Mouse (Mus musculus): ENCODE measurements around the gene Gm45837. TPM values are rescaled to one million over a fixed set of nuclear protein-coding genes. Genes with fewer than 3 reads are reported as not detected.
A peak's percentile ranks its signal among the peaks of the same experiment; 100 is the strongest.

The Gm45837 gene
- polyA plus RNA-seq, 2 experiments = not detected

DNA sequence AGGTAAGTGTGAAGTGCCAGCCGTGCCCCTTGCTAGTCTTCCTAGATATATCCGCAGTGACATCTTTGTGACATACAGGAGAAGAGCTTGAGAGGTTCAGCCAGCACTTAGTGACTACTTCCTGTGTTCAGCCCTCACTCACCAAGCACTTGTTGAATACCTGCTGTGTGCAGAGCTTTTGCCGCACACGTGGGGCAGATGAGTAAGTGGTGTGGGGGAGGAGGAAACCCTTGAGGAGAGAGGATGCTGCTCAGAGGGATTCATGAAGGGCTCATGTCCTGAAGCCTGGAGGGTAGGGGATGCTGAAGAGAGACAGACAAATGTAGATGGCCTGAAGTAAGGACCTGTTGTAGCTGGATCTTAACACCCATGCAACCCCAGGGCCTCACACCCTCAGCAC lies 3.5 kb downstream of the Gm45837 start:
- DNase-seq (ENCODE audit: low read depth in 3 of 3, low spot score in 3 of 3) = no peak
- Histone ChIP-seq H3K27ac (no peak overlapping the region), H3K9ac (replicated peaks) (no peak overlapping the region), H3K36me3 (replicated peaks; ENCODE audit: control insufficient read depth, insufficient read depth, low read depth) (no peaks in the 10 kb centered on the region), H3K27me3 (ENCODE audit: control insufficient read depth, insufficient read depth, low read length) (no peaks in the 10 kb centered on the region), H3K4me2 (ENCODE audit: low read depth) (no peak overlapping the region), H3K9me3 (ENCODE audit: control insufficient read depth, low read length) (no peaks in the 10 kb centered on the region), H3K4me3 (ENCODE audit: insufficient read depth in 1 of 2, low read depth in 2 of 2, low read length in 2 of 2) (no peak overlapping the region), H3K4me1 (replicated peaks; ENCODE audit: control insufficient read depth in 2 of 2, insufficient read depth in 2 of 2, low read length in 1 of 2) (peaks cover 9 to 17% of the 10 kb centered on the region in 2 experiments; a peak in 3 of 4 replicates)
- 65% methylated on average over 4 of the region's 4 CpGs for WGBS (ENCODE audit: insufficient replicate concordance)
- ATAC-seq (ENCODE audit: insufficient read depth) = no peak
- TF ChIP-seq CTCF (IDR thresholded peaks at IDR 0.05; ENCODE audit: low read depth) (no peak), EP300 (IDR thresholded peaks at IDR 0.05; ENCODE audit: low read depth) (no peak)

DNA sequence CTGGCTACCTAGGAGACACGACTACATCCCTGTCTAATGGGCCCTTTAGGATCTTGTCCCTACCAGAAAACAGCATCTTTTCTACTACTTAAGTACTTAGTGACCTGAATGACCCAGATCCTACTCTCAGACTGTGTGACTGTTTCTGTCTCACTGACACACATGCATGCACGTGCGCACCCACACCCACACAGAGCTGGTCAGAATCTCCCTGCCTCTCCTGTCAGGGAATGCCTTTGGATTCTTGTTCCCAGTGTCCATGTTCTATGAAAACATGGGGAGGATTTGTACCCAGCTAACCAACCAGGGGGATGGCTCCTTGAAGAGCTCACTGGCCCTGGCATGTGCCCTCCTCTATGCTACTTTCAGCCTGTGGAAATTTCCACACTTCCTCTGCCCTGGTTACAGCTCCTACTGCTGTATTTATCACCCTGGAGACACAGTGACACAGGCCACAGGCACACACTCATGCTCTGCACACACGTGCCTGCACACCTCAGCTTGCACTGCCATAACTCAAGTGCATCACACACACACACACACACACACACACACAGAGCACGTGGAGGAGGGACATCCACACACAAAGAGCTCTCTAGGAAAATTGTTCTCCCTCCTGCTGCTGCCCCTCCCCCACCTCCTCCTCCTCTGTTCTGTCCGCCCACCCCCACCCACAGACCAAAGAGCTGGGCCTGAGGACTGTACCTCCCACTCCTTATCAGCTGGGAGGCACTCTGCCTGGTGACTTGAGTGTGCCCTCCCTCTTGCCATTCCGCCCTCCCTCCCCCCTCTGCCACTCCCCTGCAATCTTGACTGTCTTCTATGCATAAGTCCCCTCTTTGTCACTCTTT lies 4.2 kb downstream of the Gm45837 start:
- ATAC-seq (ENCODE audit: insufficient read depth) = peak; percentile 79
- H3K9ac ChIP-seq (replicated peaks) = no peak overlapping the region
- no peak overlapping the region for H3K27ac ChIP-seq
- no peaks in the 10 kb centered on the region for H3K9me3 ChIP-seq (ENCODE audit: control insufficient read depth, low read length)
- DNase-seq (ENCODE audit: low read depth in 3 of 3, low spot score in 3 of 3) = peak; percentile 43 to 52 (median 46)
- H3K36me3 ChIP-seq (replicated peaks; ENCODE audit: control insufficient read depth, insufficient read depth, low read depth) = no peaks in the 10 kb centered on the region
- H3K27me3 ChIP-seq (ENCODE audit: control insufficient read depth, insufficient read depth, low read length) = no peaks in the 10 kb centered on the region
- H3K4me1 ChIP-seq (replicated peaks; ENCODE audit: control insufficient read depth in 2 of 2, insufficient read depth in 2 of 2, low read length in 1 of 2) = peaks cover 9 to 17% of the 10 kb centered on the region in 2 experiments; a peak in 3 of 4 replicates
- 28% methylated on average over 7 of the region's 7 CpGs for WGBS (ENCODE audit: insufficient replicate concordance)
- no peak overlapping the region for H3K4me2 ChIP-seq (ENCODE audit: low read depth)
- TF ChIP-seq CTCF (IDR thresholded peaks at IDR 0.05; ENCODE audit: low read depth) (no peak), EP300 (IDR thresholded peaks at IDR 0.05; ENCODE audit: low read depth) (no peak)
- no peak overlapping the region for H3K4me3 ChIP-seq (ENCODE audit: insufficient read depth in 1 of 2, low read depth in 2 of 2, low read length in 2 of 2)

DNA sequence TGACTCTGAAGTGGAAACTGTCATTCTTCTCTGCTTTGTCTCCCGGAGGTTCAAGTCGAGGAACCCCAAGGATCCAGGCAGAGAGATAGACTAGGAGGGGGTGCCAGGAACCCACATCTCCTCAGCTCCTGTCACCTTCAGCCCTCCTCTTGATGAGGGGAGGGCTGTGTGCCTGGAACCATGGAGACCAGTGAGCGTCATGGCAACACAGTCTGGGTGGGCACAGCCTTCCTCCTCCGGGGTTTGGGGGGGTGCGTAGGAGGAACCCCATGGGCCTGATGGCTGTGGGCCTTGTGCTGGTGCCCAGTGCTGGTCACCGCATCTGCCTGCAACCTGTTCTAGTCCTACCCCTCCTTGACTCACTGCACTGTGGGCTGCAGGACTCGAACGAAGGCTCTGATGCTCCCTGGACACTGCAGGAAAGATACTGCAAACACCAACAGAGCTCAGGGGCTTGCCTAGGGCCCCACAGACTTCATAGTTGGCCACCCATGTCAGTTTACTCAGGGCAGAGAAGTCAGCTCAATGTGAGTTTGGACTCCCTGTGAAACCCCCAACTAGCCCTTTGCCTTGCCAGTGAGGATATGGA lies 4.9 kb downstream of the Gm45837 start:
- Histone ChIP-seq H3K4me2 (ENCODE audit: low read depth) (no peak overlapping the region), H3K9me3 (ENCODE audit: control insufficient read depth, low read length) (no peaks in the 10 kb centered on the region), H3K27ac (no peak overlapping the region), H3K4me1 (replicated peaks; ENCODE audit: control insufficient read depth in 2 of 2, insufficient read depth in 2 of 2, low read length in 1 of 2) (peaks cover 9 to 17% of the 10 kb centered on the region in 2 experiments; a peak in 3 of 4 replicates), H3K9ac (replicated peaks) (no peak overlapping the region), H3K4me3 (ENCODE audit: insufficient read depth in 1 of 2, low read depth in 2 of 2, low read length in 2 of 2) (no peak overlapping the region), H3K36me3 (replicated peaks; ENCODE audit: control insufficient read depth, insufficient read depth, low read depth) (no peaks in the 10 kb centered on the region), H3K27me3 (ENCODE audit: control insufficient read depth, insufficient read depth, low read length) (no peaks in the 10 kb centered on the region)
- WGBS (ENCODE audit: insufficient replicate concordance) = 27% methylated on average over 8 of the region's 8 CpGs
- ATAC-seq (ENCODE audit: insufficient read depth) = no peak
- DNase-seq (ENCODE audit: low read depth in 3 of 3, low spot score in 3 of 3) = no peak
- TF ChIP-seq EP300 (IDR thresholded peaks at IDR 0.05; ENCODE audit: low read depth) (no peak), CTCF (IDR thresholded peaks at IDR 0.05; ENCODE audit: low read depth) (no peak)

DNA sequence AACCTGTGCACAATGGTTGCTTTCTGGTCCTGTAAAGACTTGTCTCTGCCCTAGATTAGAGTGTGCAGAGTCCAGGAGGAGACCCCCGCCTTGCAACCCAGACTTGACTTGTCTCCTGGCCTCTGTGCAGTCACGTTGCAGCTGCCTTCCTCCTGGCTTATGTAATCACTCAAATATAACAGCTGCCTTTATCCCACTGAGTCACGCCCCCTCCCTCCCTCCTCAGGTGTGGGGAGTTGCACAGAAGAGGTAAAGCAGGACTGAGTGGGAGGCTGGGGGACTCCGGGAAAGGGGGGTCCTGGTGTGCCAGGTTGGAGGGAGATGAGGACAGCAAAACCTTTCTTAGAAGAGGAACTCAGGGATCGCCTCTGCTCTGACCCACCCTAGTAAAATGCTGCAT lies 5.7 kb downstream of the Gm45837 start:
- Histone ChIP-seq H3K4me3 (ENCODE audit: insufficient read depth in 1 of 2, low read depth in 2 of 2, low read length in 2 of 2) (no peak overlapping the region), H3K36me3 (replicated peaks; ENCODE audit: control insufficient read depth, insufficient read depth, low read depth) (no peaks in the 10 kb centered on the region), H3K4me2 (ENCODE audit: low read depth) (no peak overlapping the region), H3K9me3 (ENCODE audit: control insufficient read depth, low read length) (no peaks in the 10 kb centered on the region), H3K4me1 (replicated peaks; ENCODE audit: control insufficient read depth in 2 of 2, insufficient read depth in 2 of 2, low read length in 1 of 2) (peaks cover 9 to 22% of the 10 kb centered on the region in 2 experiments; a peak in 3 of 4 replicates), H3K27me3 (ENCODE audit: control insufficient read depth, insufficient read depth, low read length) (no peaks in the 10 kb centered on the region), H3K9ac (replicated peaks) (no peak overlapping the region), H3K27ac (no peak overlapping the region)
- no peak for TF ChIP-seq EP300 (IDR thresholded peaks at IDR 0.05; ENCODE audit: low read depth)
- TF ChIP-seq CTCF (IDR thresholded peaks at IDR 0.05; ENCODE audit: low read depth) = no peak
- DNase-seq (ENCODE audit: low read depth in 3 of 3, low spot score in 3 of 3) (no peak), ATAC-seq (ENCODE audit: insufficient read depth) (no peak)
- 39% methylated on average over 5 of the region's 5 CpGs for WGBS (ENCODE audit: insufficient replicate concordance)

Measured in liver, embryonic 14.5 days (tissue).